Mouse (Mus musculus): Measurements from ENCODE around the gene Ctbp1. TPM values are rescaled to one million over a fixed set of nuclear protein-coding genes. Genes with fewer than 3 reads are reported as not detected.

Gene Ctbp1
- total RNA-seq, 2 experiments from 2014 or later, result 188 to 210 TPM

DNA sequence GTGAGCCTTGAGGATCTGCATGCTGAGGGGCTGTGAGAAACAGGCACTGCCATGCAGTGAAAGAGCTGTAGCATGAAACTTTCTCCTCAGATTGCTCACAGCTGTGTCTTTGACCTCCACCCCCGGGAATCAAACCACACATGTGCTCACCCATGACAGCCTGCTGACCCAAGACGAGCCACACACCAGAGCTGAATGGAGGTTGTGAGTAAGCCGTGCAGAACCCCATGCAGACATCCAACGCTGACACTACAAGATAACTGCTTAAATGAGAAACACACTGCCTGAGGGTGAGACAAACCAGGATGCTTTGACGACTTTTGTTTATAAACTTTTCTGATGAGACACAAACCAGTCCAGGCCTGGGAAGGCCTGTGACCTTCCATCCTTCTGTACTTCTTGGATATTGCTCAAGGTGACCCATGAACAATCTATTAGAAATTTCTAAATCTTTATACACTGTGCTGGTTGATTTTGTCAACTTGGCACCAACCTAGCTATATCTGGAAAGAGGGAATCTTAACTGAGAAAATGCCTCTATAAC lies 30.3 kb downstream of the Ctbp1 start:
- no peak for DNase-seq

DNA sequence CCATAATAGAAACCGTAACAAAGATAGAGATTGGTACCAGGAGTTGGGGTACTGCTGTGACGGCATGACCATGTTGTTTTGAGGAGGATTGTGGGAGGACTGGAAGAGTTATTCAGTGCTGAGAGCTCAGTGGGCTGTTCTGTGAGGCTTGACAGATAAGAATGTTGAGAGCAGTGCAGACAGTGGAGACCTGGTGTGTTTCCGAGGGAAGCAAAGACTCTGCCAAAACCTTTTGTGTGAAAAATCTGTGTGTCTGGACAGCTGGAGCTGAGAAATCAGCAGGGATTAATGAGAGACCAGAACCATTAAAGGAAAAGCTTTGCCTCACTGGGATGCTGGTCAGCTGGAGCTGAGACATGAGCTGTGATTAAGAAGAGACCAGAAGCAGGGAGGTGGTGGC lies 34.9 kb downstream of the Ctbp1 start:
- no peak for DNase-seq

GRCm38 (mm10) chr5:33239111-33239714 lies 35.6 kb downstream of the Ctbp1 start:
- no peak for DNase-seq

GRCm38 (mm10) chr5:33238256-33238645 lies 36.5 kb downstream of the Ctbp1 start:
- DNase-seq, result peak; percentile 30

DNA sequence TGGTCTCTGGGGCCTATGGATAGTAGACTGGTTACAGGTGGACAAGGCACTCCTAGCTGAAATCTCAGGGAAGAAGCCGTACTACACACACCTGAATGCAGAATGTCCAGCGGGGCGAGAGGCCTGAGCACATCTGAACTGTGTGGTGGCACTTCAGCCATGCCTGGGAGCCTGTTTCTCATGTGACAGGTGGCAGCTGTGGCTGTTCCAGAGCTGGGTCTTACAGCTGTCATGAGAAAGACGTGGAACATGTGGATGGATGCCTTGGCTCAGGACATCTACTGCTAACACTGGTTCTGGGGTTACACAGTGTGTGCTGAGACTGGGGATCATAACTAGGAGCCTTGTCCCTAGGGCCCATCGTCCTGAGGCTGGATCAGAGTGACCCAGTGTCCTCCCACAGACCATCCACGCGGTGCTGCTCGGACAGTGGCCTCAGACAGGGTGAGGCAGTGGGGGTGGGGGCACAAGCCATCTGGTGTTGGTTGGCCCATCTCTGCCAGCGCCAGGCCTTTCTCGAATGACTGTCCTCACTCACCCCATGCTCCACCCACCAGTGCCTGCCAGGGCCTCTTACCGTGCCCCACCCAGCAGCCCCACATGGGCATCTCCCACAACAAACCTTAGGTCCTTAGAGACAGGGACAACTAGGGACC lies 37.1 kb downstream of the Ctbp1 start:
- peak; percentile 67 for DNase-seq

- DNase-seq, result no peak
Measured at GRCm38 (mm10) chr5:33234391-33235031, 40.3 kb downstream of the Ctbp1 start.

DNA sequence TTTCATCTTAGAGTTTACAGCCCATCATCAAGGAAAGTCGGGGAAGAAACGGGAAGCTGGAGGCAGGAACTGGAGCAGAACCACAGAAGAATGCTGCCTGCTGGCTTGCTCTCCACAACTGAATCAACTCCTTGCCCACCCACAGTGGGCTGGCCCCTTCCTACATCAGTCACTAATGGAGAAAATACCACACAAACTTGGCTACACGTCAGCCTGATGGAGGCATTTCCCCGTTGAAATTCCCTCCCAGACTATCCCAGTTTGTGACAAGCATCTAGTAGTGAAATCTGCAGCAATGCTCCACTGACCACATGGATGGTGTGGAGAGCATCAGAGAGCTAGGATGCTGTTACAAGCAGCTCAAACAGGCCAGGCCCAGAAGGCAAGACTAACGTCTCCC lies 42.0 kb downstream of the Ctbp1 start:
- no peak for DNase-seq

- DNase-seq, result no peak
Measured at GRCm38 (mm10) chr5:33230285-33230684, 44.5 kb downstream of the Ctbp1 start.

GRCm38 (mm10) chr5:33228428-33228827 lies 46.4 kb downstream of the Ctbp1 start:
- DNase-seq, result peak; percentile 66

GRCm38 (mm10) chr5:33225673-33226072 lies 49.1 kb downstream of the Ctbp1 start:
- DNase-seq, result no peak

GRCm38 (mm10) chr5:33224491-33224890 lies 50.3 kb downstream of the Ctbp1 start:
- no peak for DNase-seq

- DNase-seq, result no peak
Measured at GRCm38 (mm10) chr5:33222841-33223744, 51.7 kb downstream of the Ctbp1 start.

GRCm38 (mm10) chr5:33222389-33222788 lies 52.4 kb downstream of the Ctbp1 start:
- no peak for DNase-seq

- peak; percentile 60 for DNase-seq
Measured at GRCm38 (mm10) chr5:33220350-33221044, 54.3 kb downstream of the Ctbp1 start.

- DNase-seq, result no peak
Measured at GRCm38 (mm10) chr5:33219831-33220230, 55.0 kb downstream of the Ctbp1 start.

GRCm38 (mm10) chr5:33218746-33219449 lies 55.9 kb downstream of the Ctbp1 start:
- DNase-seq, result no peak

DNA sequence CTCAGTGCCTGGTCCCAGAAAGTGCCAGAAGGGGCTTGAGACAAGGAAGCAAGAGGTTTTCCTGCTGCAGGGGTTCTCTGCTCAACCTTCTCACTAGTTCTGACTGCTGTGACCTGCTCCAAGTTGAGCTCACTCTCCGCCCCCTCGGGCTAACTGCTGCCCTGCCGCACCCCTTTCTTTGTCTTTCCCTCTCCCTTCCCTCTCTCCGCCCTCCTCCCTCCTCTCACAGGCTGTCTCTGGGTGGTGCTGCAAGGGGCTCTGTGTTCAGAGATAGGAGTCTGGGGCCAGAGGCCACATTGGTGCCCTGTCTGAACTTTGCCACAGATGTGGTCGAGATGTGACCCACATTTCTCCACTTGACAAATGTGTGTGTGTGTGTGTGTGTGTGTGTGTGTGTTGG lies 56.7 kb downstream of the Ctbp1 start, which contains the start of gene Spon2:
Spon2 (minus strand) TSS at position 375 of the 400 bp plus-strand sequence.
- DNase-seq, result no peak

- DNase-seq, result no peak
Measured at GRCm38 (mm10) chr5:33217663-33218062, 57.1 kb downstream of the Ctbp1 start.

DNA sequence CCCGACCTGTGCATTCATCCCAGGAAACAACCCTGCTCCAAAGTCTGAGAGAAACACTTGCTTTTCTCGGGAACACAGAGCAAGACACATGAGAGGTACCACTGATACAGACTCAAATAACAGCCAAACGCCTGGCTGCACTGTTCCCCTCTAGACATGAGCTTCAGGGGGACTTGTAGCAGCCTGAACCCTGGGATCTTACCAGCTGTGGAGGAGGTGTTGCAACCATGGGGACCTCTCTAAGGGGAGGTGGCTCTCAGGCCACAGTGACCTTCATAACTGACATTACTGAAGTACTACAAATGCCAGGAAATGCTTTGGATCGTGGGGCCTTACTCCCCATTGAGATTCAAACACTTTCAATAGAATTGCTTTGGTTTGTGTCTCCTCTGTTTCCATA lies 60.1 kb downstream of the Ctbp1 start:
- no peak for DNase-seq

GRCm38 (mm10) chr5:33211254-33211653 lies 63.5 kb downstream of the Ctbp1 start:
- DNase-seq, result no peak

- no peak for DNase-seq
Measured at GRCm38 (mm10) chr5:33210515-33210914, 64.3 kb downstream of the Ctbp1 start.

Measured in gastrocnemius, postnatal 25 days (tissue).